Mouse (Mus musculus): ENCODE data around the gene Plxna4.
"Not testable (repeated sequence)": the region's sequence is repeated elsewhere in the genome, so short reads cannot be mapped to it uniquely, and the experiment has no call there.

Gene Plxna4

GRCm38 (mm10) chr6:32540155-32540554 lies 47.8 kb downstream of the Plxna4 start:
- no peak for DNase-seq (ENCODE audit: low read depth)

GRCm38 (mm10) chr6:32533962-32534740 lies 53.8 kb downstream of the Plxna4 start:
- peak; percentile 62 for DNase-seq (ENCODE audit: low read depth)

GRCm38 (mm10) chr6:32528081-32528570 lies 59.9 kb downstream of the Plxna4 start:
- no peak for DNase-seq (ENCODE audit: low read depth)

GRCm38 (mm10) chr6:32527518-32527917 lies 60.5 kb downstream of the Plxna4 start:
- no peak for DNase-seq (ENCODE audit: low read depth)

GRCm38 (mm10) chr6:32526762-32527161 lies 61.2 kb downstream of the Plxna4 start:
- DNase-seq (ENCODE audit: low read depth), result no peak

- no peak for DNase-seq (ENCODE audit: low read depth)
These were observed 67.9 kb downstream of the Plxna4 start for GRCm38 (mm10) chr6:32520097-32520496.

GRCm38 (mm10) chr6:32518617-32519016 lies 69.4 kb downstream of the Plxna4 start:
- no peak for DNase-seq (ENCODE audit: low read depth)

- DNase-seq (ENCODE audit: low read depth), result no peak
These were observed 73.9 kb downstream of the Plxna4 start for GRCm38 (mm10) chr6:32514096-32514495.

GRCm38 (mm10) chr6:32512010-32512409 lies 76.0 kb downstream of the Plxna4 start:
- no peak for DNase-seq (ENCODE audit: low read depth)

GRCm38 (mm10) chr6:32510924-32511323 lies 77.1 kb downstream of the Plxna4 start:
- DNase-seq (ENCODE audit: low read depth), result no peak

GRCm38 (mm10) chr6:32510491-32510890 lies 77.5 kb downstream of the Plxna4 start:
- no peak for DNase-seq (ENCODE audit: low read depth)

- DNase-seq (ENCODE audit: low read depth), result no peak
These were observed 78.9 kb downstream of the Plxna4 start for GRCm38 (mm10) chr6:32509046-32509445.

GRCm38 (mm10) chr6:32504963-32505362 lies 83.0 kb downstream of the Plxna4 start:
- DNase-seq (ENCODE audit: low read depth), result no peak

- DNase-seq (ENCODE audit: low read depth), result not testable (repeated sequence)
These were observed 86.8 kb downstream of the Plxna4 start for GRCm38 (mm10) chr6:32501186-32501585.

GRCm38 (mm10) chr6:32498106-32498505 lies 89.9 kb downstream of the Plxna4 start:
- no peak for DNase-seq (ENCODE audit: low read depth)

- no peak for DNase-seq (ENCODE audit: low read depth)
These were observed 91.9 kb downstream of the Plxna4 start for GRCm38 (mm10) chr6:32496109-32496508.

GRCm38 (mm10) chr6:32495532-32495931 lies 92.5 kb downstream of the Plxna4 start:
- no peak for DNase-seq (ENCODE audit: low read depth)

- no peak for DNase-seq (ENCODE audit: low read depth)
These were observed 94.4 kb downstream of the Plxna4 start for GRCm38 (mm10) chr6:32493557-32493956.

GRCm38 (mm10) chr6:32487121-32487520 lies 100.9 kb downstream of the Plxna4 start:
- no peak for DNase-seq (ENCODE audit: low read depth)

GRCm38 (mm10) chr6:32482469-32482868 lies 105.5 kb downstream of the Plxna4 start:
- no peak for DNase-seq (ENCODE audit: low read depth)

- DNase-seq (ENCODE audit: low read depth), result no peak
These were observed 107.3 kb downstream of the Plxna4 start for GRCm38 (mm10) chr6:32480741-32481140.

GRCm38 (mm10) chr6:32479765-32480164 lies 108.2 kb downstream of the Plxna4 start:
- DNase-seq (ENCODE audit: low read depth), result no peak

GRCm38 (mm10) chr6:32479193-32479758 lies 108.7 kb downstream of the Plxna4 start:
- DNase-seq (ENCODE audit: low read depth), result peak; percentile 40

- no peak for DNase-seq (ENCODE audit: low read depth)
These were observed 112.0 kb downstream of the Plxna4 start for GRCm38 (mm10) chr6:32475958-32476357.
